Mouse (Mus musculus): ENCODE data around the gene Rnf121. TPM values are rescaled to one million over a fixed set of nuclear protein-coding genes. Genes with fewer than 3 reads are reported as not detected.

The Rnf121 gene
- polyA plus RNA-seq, 1 experiment from 2014 or later: 34.1 TPM

- 88% methylated on average over 2 of the region's 2 CpGs for WGBS
- Histone ChIP-seq H3K27me3 (ENCODE audit: insufficient read depth, low read length) (no peaks in the 10 kb centered on the region), H3K36me3 (ENCODE audit: insufficient read depth, low read length) (peaks cover 78% of the 10 kb centered on the region), H3K9ac (replicated peaks; ENCODE audit: low read length) (no peak overlapping the region), H3K4me3 (ENCODE audit: low read length) (no peak overlapping the region), H3K4me2 (replicated peaks; ENCODE audit: low read depth, low read length) (no peak overlapping the region), H3K4me1 (ENCODE audit: insufficient read depth, low read length) (no peaks in the 10 kb centered on the region), H3K9me3 (ENCODE audit: low read length) (no peaks in the 10 kb centered on the region), H3K27ac (ENCODE audit: low read length) (no peak overlapping the region)
- ATAC-seq (ENCODE audit: low FRiP score, low TSS enrichment): no peak
Measured at GRCm38 (mm10) chr7:102014995-102015394, 50.3 kb downstream of the Rnf121 start.

GRCm38 (mm10) chr7:102013416-102013815, 51.9 kb downstream of the Rnf121 start:
- no peaks in the 10 kb centered on the region for H3K9me3 ChIP-seq (ENCODE audit: low read length)
- ATAC-seq (ENCODE audit: low FRiP score, low TSS enrichment): no peak
- no peaks in the 10 kb centered on the region for H3K27me3 ChIP-seq (ENCODE audit: insufficient read depth, low read length)
- WGBS: 87% methylated on average over 8 of the region's 8 CpGs
- H3K36me3 ChIP-seq (ENCODE audit: insufficient read depth, low read length): peaks cover 90% of the 10 kb centered on the region
- H3K4me3 ChIP-seq (ENCODE audit: low read length): no peak overlapping the region
- H3K27ac ChIP-seq (ENCODE audit: low read length): no peak overlapping the region
- no peaks in the 10 kb centered on the region for H3K4me1 ChIP-seq (ENCODE audit: insufficient read depth, low read length)
- H3K9ac ChIP-seq (replicated peaks; ENCODE audit: low read length): no peak overlapping the region
- H3K4me2 ChIP-seq (replicated peaks; ENCODE audit: low read depth, low read length): no peak overlapping the region

GRCm38 (mm10) chr7:102011855-102012254, 53.4 kb downstream of the Rnf121 start:
- H3K4me3 ChIP-seq (ENCODE audit: low read length): no peak overlapping the region
- no peak overlapping the region for H3K9ac ChIP-seq (replicated peaks; ENCODE audit: low read length)
- H3K27me3 ChIP-seq (ENCODE audit: insufficient read depth, low read length): no peaks in the 10 kb centered on the region
- H3K36me3 ChIP-seq (ENCODE audit: insufficient read depth, low read length): peaks cover 87% of the 10 kb centered on the region
- ATAC-seq (ENCODE audit: low FRiP score, low TSS enrichment): no peak
- no peaks in the 10 kb centered on the region for H3K9me3 ChIP-seq (ENCODE audit: low read length)
- no peak overlapping the region for H3K27ac ChIP-seq (ENCODE audit: low read length)
- no peaks in the 10 kb centered on the region for H3K4me1 ChIP-seq (ENCODE audit: insufficient read depth, low read length)
- H3K4me2 ChIP-seq (replicated peaks; ENCODE audit: low read depth, low read length): no peak overlapping the region
- 93% methylated on average over 9 of the region's 9 CpGs for WGBS

GRCm38 (mm10) chr7:102006520-102006919, 58.7 kb downstream of the Rnf121 start:
- ATAC-seq (ENCODE audit: low FRiP score, low TSS enrichment): no peak
- 96% methylated on average over 1 of the region's 1 CpGs for WGBS

GRCm38 (mm10) chr7:102000921-102001630, 64.2 kb downstream of the Rnf121 start:
- Histone ChIP-seq H3K36me3 (ENCODE audit: insufficient read depth, low read length) (peaks cover 84% of the 10 kb centered on the region), H3K4me1 (ENCODE audit: insufficient read depth, low read length) (peaks cover 16% of the 10 kb centered on the region), H3K4me3 (ENCODE audit: low read length) (no peak overlapping the region), H3K9me3 (ENCODE audit: low read length) (no peaks in the 10 kb centered on the region), H3K27me3 (ENCODE audit: insufficient read depth, low read length) (no peaks in the 10 kb centered on the region), H3K27ac (ENCODE audit: low read length) (no peak overlapping the region; the same call in 1 of the 2 replicates), H3K4me2 (replicated peaks; ENCODE audit: low read depth, low read length) (no peak overlapping the region), H3K9ac (replicated peaks; ENCODE audit: low read length) (no peak overlapping the region)
- WGBS: 91% methylated on average over 26 of the region's 26 CpGs
- ATAC-seq (ENCODE audit: low FRiP score, low TSS enrichment): no peak

More at GRCm38 (mm10) chr7:102006520-102006919, 58.7 kb downstream of the Rnf121 start:
- no peak overlapping the region for H3K9ac ChIP-seq (replicated peaks; ENCODE audit: low read length)
- H3K36me3 ChIP-seq (ENCODE audit: insufficient read depth, low read length): peaks cover 77% of the 10 kb centered on the region
- H3K27me3 ChIP-seq (ENCODE audit: insufficient read depth, low read length): no peaks in the 10 kb centered on the region
- no peaks in the 10 kb centered on the region for H3K9me3 ChIP-seq (ENCODE audit: low read length)
- no peak overlapping the region for H3K27ac ChIP-seq (ENCODE audit: low read length)
- no peak overlapping the region for H3K4me3 ChIP-seq (ENCODE audit: low read length)
- H3K4me2 ChIP-seq (replicated peaks; ENCODE audit: low read depth, low read length): no peak overlapping the region
- no peaks in the 10 kb centered on the region for H3K4me1 ChIP-seq (ENCODE audit: insufficient read depth, low read length)

GRCm38 (mm10) chr7:102000296-102000695, 65.0 kb downstream of the Rnf121 start:
- 85% methylated on average over 8 of the region's 8 CpGs for WGBS
- H3K4me2 ChIP-seq (replicated peaks; ENCODE audit: low read depth, low read length): no peak overlapping the region
- H3K4me1 ChIP-seq (ENCODE audit: insufficient read depth, low read length): peaks cover 16% of the 10 kb centered on the region
- no peak overlapping the region for H3K9ac ChIP-seq (replicated peaks; ENCODE audit: low read length)
- peak overlapping the region; percentile 78; the same call in 1 of the 2 replicates for H3K27ac ChIP-seq (ENCODE audit: low read length)
- no peaks in the 10 kb centered on the region for H3K9me3 ChIP-seq (ENCODE audit: low read length)
- no peak overlapping the region for H3K4me3 ChIP-seq (ENCODE audit: low read length)
- ATAC-seq (ENCODE audit: low FRiP score, low TSS enrichment): no peak
- H3K36me3 ChIP-seq (ENCODE audit: insufficient read depth, low read length): peaks cover 84% of the 10 kb centered on the region
- H3K27me3 ChIP-seq (ENCODE audit: insufficient read depth, low read length): no peaks in the 10 kb centered on the region

GRCm38 (mm10) chr7:101999461-102000151, 65.7 kb downstream of the Rnf121 start:
- peak; percentile 91 for ATAC-seq (ENCODE audit: low FRiP score, low TSS enrichment)
- Histone ChIP-seq H3K4me3 (ENCODE audit: low read length) (no peak overlapping the region), H3K27ac (ENCODE audit: low read length) (peak overlapping the region; percentile 78), H3K9me3 (ENCODE audit: low read length) (no peaks in the 10 kb centered on the region), H3K4me2 (replicated peaks; ENCODE audit: low read depth, low read length) (no peak overlapping the region), H3K4me1 (ENCODE audit: insufficient read depth, low read length) (peaks cover 16% of the 10 kb centered on the region), H3K27me3 (ENCODE audit: insufficient read depth, low read length) (no peaks in the 10 kb centered on the region), H3K9ac (replicated peaks; ENCODE audit: low read length) (peak overlapping the region; percentile 35; the same call in 1 of the 2 replicates), H3K36me3 (ENCODE audit: insufficient read depth, low read length) (peaks cover 83% of the 10 kb centered on the region)
- 53% methylated on average over 15 of the region's 15 CpGs for WGBS

GRCm38 (mm10) chr7:101998194-101998927, 66.9 kb downstream of the Rnf121 start:
- no peaks in the 10 kb centered on the region for H3K27me3 ChIP-seq (ENCODE audit: insufficient read depth, low read length)
- WGBS: 37% methylated on average over 14 of the region's 14 CpGs
- H3K9me3 ChIP-seq (ENCODE audit: low read length): no peaks in the 10 kb centered on the region
- peaks cover 16% of the 10 kb centered on the region for H3K4me1 ChIP-seq (ENCODE audit: insufficient read depth, low read length)
- H3K36me3 ChIP-seq (ENCODE audit: insufficient read depth, low read length): peaks cover 87% of the 10 kb centered on the region
- no peak overlapping the region for H3K4me3 ChIP-seq (ENCODE audit: low read length)
- H3K9ac ChIP-seq (replicated peaks; ENCODE audit: low read length): no peak overlapping the region
- H3K4me2 ChIP-seq (replicated peaks; ENCODE audit: low read depth, low read length): no peak overlapping the region
- ATAC-seq (ENCODE audit: low FRiP score, low TSS enrichment): peak; percentile 46; the same call in 1 of the 2 replicates
- H3K27ac ChIP-seq (ENCODE audit: low read length): peak overlapping the region; percentile 9; the same call in 1 of the 2 replicates

GRCm38 (mm10) chr7:101994241-101994640, 71.0 kb downstream of the Rnf121 start:
- peaks cover 2% of the 10 kb centered on the region for H3K4me1 ChIP-seq (ENCODE audit: insufficient read depth, low read length)
- no peak for ATAC-seq (ENCODE audit: low FRiP score, low TSS enrichment)
- H3K9me3 ChIP-seq (ENCODE audit: low read length): no peaks in the 10 kb centered on the region
- no peak overlapping the region for H3K27ac ChIP-seq (ENCODE audit: low read length)
- no peak overlapping the region for H3K9ac ChIP-seq (replicated peaks; ENCODE audit: low read length)
- H3K27me3 ChIP-seq (ENCODE audit: insufficient read depth, low read length): no peaks in the 10 kb centered on the region
- no peak overlapping the region for H3K4me3 ChIP-seq (ENCODE audit: low read length)
- peaks cover 85% of the 10 kb centered on the region for H3K36me3 ChIP-seq (ENCODE audit: insufficient read depth, low read length)
- 84% methylated on average over 3 of the region's 3 CpGs for WGBS
- no peak overlapping the region for H3K4me2 ChIP-seq (replicated peaks; ENCODE audit: low read depth, low read length)

Data from kidney, embryonic 16.5 days (tissue).